Mouse (Mus musculus): Measurements from ENCODE around the gene Hist2h2ac. TPM values are rescaled to one million over a fixed set of nuclear protein-coding genes. Genes with fewer than 3 reads are reported as not detected.
A peak's percentile ranks its signal among the peaks of the same experiment; 100 is the strongest.
"Not testable (repeated sequence)": the region's sequence is repeated elsewhere in the genome, so short reads cannot be mapped to it uniquely, and the experiment has no call there.

Gene Hist2h2ac
- polyA plus RNA-seq, 1 experiment, result 12.6 TPM

- DNase-seq (ENCODE audit: low read depth), result no peak
- TF ChIP-seq CTCF (IDR thresholded peaks at IDR 0.05; ENCODE audit: borderline replicate concordance, extremely low read depth, insufficient read depth, insufficient read length) (no peak), POLR2A (IDR thresholded peaks at IDR 0.05; ENCODE audit: borderline replicate concordance, extremely low read depth, insufficient read depth, insufficient read length, poor library complexity, severe bottlenecking) (no peak)
These were observed 27.7 kb downstream of the Hist2h2ac start for GRCm38 (mm10) chr3:96192977-96193376.

- TF ChIP-seq CTCF (IDR thresholded peaks at IDR 0.05; ENCODE audit: borderline replicate concordance, extremely low read depth, insufficient read depth, insufficient read length) (no peak), POLR2A (IDR thresholded peaks at IDR 0.05; ENCODE audit: borderline replicate concordance, extremely low read depth, insufficient read depth, insufficient read length, poor library complexity, severe bottlenecking) (no peak)
- DNase-seq (ENCODE audit: low read depth), result no peak
These were observed 38.3 kb downstream of the Hist2h2ac start for GRCm38 (mm10) chr3:96182382-96182776.

GRCm38 (mm10) chr3:96181510-96182381, 38.9 kb downstream of the Hist2h2ac start:
- peak; percentile 43 for DNase-seq (ENCODE audit: low read depth)
- TF ChIP-seq CTCF (IDR thresholded peaks at IDR 0.05; ENCODE audit: borderline replicate concordance, extremely low read depth, insufficient read depth, insufficient read length) (no peak), POLR2A (IDR thresholded peaks at IDR 0.05; ENCODE audit: borderline replicate concordance, extremely low read depth, insufficient read depth, insufficient read length, poor library complexity, severe bottlenecking) (no peak)

- peak; percentile 83 for DNase-seq (ENCODE audit: low read depth)
- TF ChIP-seq CTCF (IDR thresholded peaks at IDR 0.05; ENCODE audit: borderline replicate concordance, extremely low read depth, insufficient read depth, insufficient read length), result no peak
- TF ChIP-seq POLR2A (IDR thresholded peaks at IDR 0.05; ENCODE audit: borderline replicate concordance, extremely low read depth, insufficient read depth, insufficient read length, poor library complexity, severe bottlenecking), result peak; percentile 29; the same call in 1 of the 2 replicates
These were observed 39.8 kb downstream of the Hist2h2ac start, which contains the start of gene Sv2a for GRCm38 (mm10) chr3:96180727-96181477. Gene Sv2a (plus strand): TSS chr3:96181151.

GRCm38 (mm10) chr3:96179531-96179930, 41.1 kb downstream of the Hist2h2ac start:
- TF ChIP-seq CTCF (IDR thresholded peaks at IDR 0.05; ENCODE audit: borderline replicate concordance, extremely low read depth, insufficient read depth, insufficient read length), result no peak
- TF ChIP-seq POLR2A (IDR thresholded peaks at IDR 0.05; ENCODE audit: borderline replicate concordance, extremely low read depth, insufficient read depth, insufficient read length, poor library complexity, severe bottlenecking), result no peak
- DNase-seq (ENCODE audit: low read depth), result no peak

GRCm38 (mm10) chr3:96178902-96179301, 41.8 kb downstream of the Hist2h2ac start:
- TF ChIP-seq POLR2A (IDR thresholded peaks at IDR 0.05; ENCODE audit: borderline replicate concordance, extremely low read depth, insufficient read depth, insufficient read length, poor library complexity, severe bottlenecking), result no peak
- TF ChIP-seq CTCF (IDR thresholded peaks at IDR 0.05; ENCODE audit: borderline replicate concordance, extremely low read depth, insufficient read depth, insufficient read length), result no peak
- DNase-seq (ENCODE audit: low read depth), result no peak

GRCm38 (mm10) chr3:96178427-96178826, 42.3 kb downstream of the Hist2h2ac start:
- TF ChIP-seq POLR2A (IDR thresholded peaks at IDR 0.05; ENCODE audit: borderline replicate concordance, extremely low read depth, insufficient read depth, insufficient read length, poor library complexity, severe bottlenecking), result no peak
- no peak for TF ChIP-seq CTCF (IDR thresholded peaks at IDR 0.05; ENCODE audit: borderline replicate concordance, extremely low read depth, insufficient read depth, insufficient read length)

GRCm38 (mm10) chr3:96175251-96175650, 45.4 kb downstream of the Hist2h2ac start:
- no peak for DNase-seq (ENCODE audit: low read depth)
- no peak for TF ChIP-seq POLR2A (IDR thresholded peaks at IDR 0.05; ENCODE audit: borderline replicate concordance, extremely low read depth, insufficient read depth, insufficient read length, poor library complexity, severe bottlenecking)
- TF ChIP-seq CTCF (IDR thresholded peaks at IDR 0.05; ENCODE audit: borderline replicate concordance, extremely low read depth, insufficient read depth, insufficient read length), result no peak

More at GRCm38 (mm10) chr3:96178427-96178826, 42.3 kb downstream of the Hist2h2ac start:
- DNase-seq (ENCODE audit: low read depth), result no peak

GRCm38 (mm10) chr3:96174042-96174441, 46.6 kb downstream of the Hist2h2ac start:
- DNase-seq (ENCODE audit: low read depth), result not testable (repeated sequence)

- TF ChIP-seq POLR2A (IDR thresholded peaks at IDR 0.05; ENCODE audit: borderline replicate concordance, extremely low read depth, insufficient read depth, insufficient read length, poor library complexity, severe bottlenecking) (no peak), CTCF (IDR thresholded peaks at IDR 0.05; ENCODE audit: borderline replicate concordance, extremely low read depth, insufficient read depth, insufficient read length) (no peak)
These were observed 47.5 kb downstream of the Hist2h2ac start for GRCm38 (mm10) chr3:96173185-96173584.

More at GRCm38 (mm10) chr3:96173185-96173584, 47.5 kb downstream of the Hist2h2ac start:
- DNase-seq (ENCODE audit: low read depth), result no peak

Measured in brain, embryonic 14.5 days (tissue).